Mouse (Mus musculus): ENCODE measurements around the gene Rap1gds1. TPM values are rescaled to one million over a fixed set of nuclear protein-coding genes. Genes with fewer than 3 reads are reported as not detected.
A peak's percentile ranks its signal among the peaks of the same experiment; 100 is the strongest.

Rap1gds1 gene
- total RNA-seq, 4 experiments from 2014 or later = 210 to 228 (median 216) TPM

DNA sequence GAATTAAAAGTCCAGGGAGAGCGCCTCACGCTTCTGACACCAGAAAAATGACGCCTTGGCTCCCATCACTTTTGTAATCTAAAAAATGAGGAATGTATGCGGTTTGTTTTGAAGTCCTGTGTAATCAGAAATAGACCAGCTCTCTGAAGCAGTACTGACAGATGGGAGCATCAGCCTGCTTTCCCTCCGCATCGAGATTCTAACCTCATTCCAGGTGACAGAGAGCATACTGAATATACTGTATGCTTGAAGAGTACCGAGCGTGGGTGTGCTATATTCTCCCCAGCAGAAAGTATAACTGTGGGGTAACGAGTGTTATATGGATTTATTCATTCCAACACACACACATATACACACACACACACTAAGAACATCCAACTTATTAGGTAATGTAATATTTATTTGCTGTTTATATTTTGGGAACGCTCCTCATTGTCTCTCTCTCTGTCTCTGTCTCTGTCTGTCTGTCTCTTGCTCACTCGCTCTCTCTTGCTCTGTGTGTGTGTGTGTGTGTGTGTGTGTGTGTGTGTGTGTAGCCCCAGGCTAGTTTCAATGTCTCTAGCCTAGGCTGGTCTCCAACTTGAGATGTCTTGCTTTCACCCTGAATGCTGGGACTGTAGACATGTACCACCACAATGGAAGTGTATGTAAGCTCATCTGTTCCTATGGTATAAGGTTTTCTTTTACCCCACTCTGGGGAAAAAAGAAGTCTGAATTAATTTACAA lies 193.8 kb downstream of the Rap1gds1 start:
- DNase-seq (ENCODE audit: low spot score in 2 of 2) = no peak

DNA sequence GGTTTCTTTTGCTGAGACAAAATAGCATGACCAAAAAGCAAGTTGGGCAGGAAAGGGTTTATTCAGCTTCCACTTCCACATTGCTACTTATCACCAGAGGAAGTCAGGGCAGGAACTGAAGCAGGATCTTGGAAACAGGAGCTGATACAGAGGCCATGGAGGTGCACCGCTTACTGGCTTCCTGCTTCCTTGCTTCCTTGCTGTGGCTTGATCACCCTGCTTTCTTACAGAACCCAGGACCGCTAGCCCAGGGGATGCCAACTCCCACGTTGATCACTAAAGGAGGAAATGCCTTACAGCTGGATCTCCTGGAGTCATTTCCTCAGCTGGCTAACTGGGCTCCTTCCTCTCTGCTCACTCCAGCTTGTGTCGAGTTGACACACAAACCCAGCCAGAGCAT lies 197.3 kb downstream of the Rap1gds1 start:
- no peak for DNase-seq (ENCODE audit: low spot score in 2 of 2)

DNA sequence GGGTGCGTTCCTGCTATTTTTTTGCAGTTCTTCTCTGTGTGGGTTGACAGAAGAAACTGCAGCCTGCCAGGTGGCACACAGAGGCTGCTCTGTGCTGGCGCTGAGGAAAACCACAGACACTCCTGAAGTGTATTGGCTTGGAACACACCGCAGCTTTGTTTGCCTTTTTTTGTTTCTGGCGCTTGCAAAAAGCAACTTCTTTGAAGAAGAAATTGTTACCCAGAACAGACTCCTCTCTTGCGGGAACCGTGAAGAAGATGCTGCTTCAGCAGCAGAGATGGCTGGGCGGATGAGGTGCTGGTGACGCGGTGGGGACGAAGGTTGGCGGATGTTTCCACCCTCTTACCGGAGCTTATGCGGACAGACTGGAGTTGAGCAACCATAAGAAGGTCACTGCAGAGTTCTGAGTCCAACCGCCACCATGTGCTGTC lies 198.1 kb downstream of the Rap1gds1 start:
- DNase-seq (ENCODE audit: low spot score in 2 of 2) = peak in 1 of 2 experiments; percentile 46

DNA sequence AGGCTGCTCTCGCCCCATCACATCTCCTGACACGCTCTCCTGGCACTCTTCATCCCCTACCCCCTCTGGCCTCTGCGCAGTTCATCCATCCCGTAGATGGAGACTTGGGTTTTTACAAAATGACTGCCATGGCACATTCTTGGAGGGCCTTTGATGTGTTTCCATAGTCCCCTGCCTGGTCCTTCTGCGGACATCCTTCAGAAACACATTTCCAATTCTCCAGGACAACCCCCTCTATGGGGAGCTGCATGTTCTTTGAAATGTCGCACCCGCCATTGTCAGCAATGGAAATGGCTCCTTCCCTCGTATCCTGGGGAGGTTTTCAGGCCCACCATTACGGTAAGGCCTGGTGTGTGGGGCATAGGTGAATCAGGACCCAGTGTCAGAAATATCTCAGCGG lies 198.6 kb downstream of the Rap1gds1 start:
- DNase-seq (ENCODE audit: low spot score in 2 of 2) = no peak

DNA sequence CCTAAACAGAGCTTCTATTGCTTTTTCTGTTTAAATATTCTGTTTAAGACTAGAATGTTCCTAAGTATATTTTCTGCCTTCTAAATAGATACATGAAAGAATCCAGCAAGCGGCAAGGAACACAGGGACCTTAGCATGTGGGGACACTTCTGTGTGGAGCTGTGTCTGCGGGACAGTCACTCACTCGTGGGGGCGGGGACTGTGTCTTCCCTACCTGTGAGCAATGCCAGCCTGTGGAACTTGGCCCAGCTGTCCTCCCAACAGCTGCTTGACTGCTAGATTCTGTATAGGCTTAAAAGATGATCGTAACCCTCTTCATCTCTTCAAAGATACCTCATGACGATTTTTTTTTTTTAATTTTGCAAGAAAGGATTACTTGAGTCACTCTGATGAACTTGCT lies 199.1 kb downstream of the Rap1gds1 start:
- DNase-seq (ENCODE audit: low spot score in 2 of 2) = no peak

Other genes starting within 250 kb of the Rap1gds1 start
- under 1 TPM in 3 of 4 experiments, not detected in 1; 0.13 to 0.25 (median 0.16) TPM for gene Stpg2, start 130.5 kb upstream of the Rap1gds1 start, total RNA-seq (2022)